Mouse (Mus musculus): ENCODE measurements around the gene Qrich1. TPM values are rescaled to one million over a fixed set of nuclear protein-coding genes. Genes with fewer than 3 reads are reported as not detected.

The Qrich1 gene
- polyA plus RNA-seq, 1 experiment from 2014 or later, result 90.2 TPM

GRCm38 (mm10) chr9:108490559-108491285, 25.9 kb upstream of the Qrich1 start, which contains the start of gene Usp19:
Usp19 (plus strand) TSS chr9:108490602.
- H3K9me3 ChIP-seq (ENCODE audit: control insufficient read depth, low read length), result no peaks in the 10 kb centered on the region
- peak; percentile 96 for ATAC-seq
- H3K4me3 ChIP-seq (ENCODE audit: low read length), result peak within 1 kb of the TSS; percentile 98
- H3K4me2 ChIP-seq (ENCODE audit: low read depth, low read length), result peak within 1 kb of the TSS; percentile 95
- H3K4me1 ChIP-seq (ENCODE audit: control insufficient read depth, insufficient read depth, low read length), result peaks cover 21% of the 10 kb centered on the region
- H3K27ac ChIP-seq (ENCODE audit: low read length), result peak within 1 kb of the TSS; percentile 97
- H3K9ac ChIP-seq (ENCODE audit: low read depth, low read length), result peak within 1 kb of the TSS; percentile 96
- under 1% methylated on average over 68 of the region's 69 CpGs for WGBS
- no peaks in the 10 kb centered on the region for H3K27me3 ChIP-seq (replicated peaks; ENCODE audit: control insufficient read depth, insufficient read depth, low read length)
- peaks cover 45% of the 10 kb centered on the region for H3K36me3 ChIP-seq (ENCODE audit: control insufficient read depth, insufficient read depth, low read length)

GRCm38 (mm10) chr9:108491286-108491580, 25.4 kb upstream of the Qrich1 start:
- Histone ChIP-seq H3K9me3 (ENCODE audit: control insufficient read depth, low read length) (no peaks in the 10 kb centered on the region), H3K36me3 (ENCODE audit: control insufficient read depth, insufficient read depth, low read length) (peaks cover 46% of the 10 kb centered on the region), H3K4me1 (ENCODE audit: control insufficient read depth, insufficient read depth, low read length) (peaks cover 21% of the 10 kb centered on the region), H3K27ac (ENCODE audit: low read length) (peak overlapping the region; percentile 97), H3K4me3 (ENCODE audit: low read length) (peak overlapping the region; percentile 98), H3K27me3 (replicated peaks; ENCODE audit: control insufficient read depth, insufficient read depth, low read length) (no peaks in the 10 kb centered on the region), H3K4me2 (ENCODE audit: low read depth, low read length) (peak overlapping the region; percentile 95), H3K9ac (ENCODE audit: low read depth, low read length) (peak overlapping the region; percentile 96)
- no peak for ATAC-seq
- WGBS, result 5% methylated on average over 12 of the region's 12 CpGs

DNA sequence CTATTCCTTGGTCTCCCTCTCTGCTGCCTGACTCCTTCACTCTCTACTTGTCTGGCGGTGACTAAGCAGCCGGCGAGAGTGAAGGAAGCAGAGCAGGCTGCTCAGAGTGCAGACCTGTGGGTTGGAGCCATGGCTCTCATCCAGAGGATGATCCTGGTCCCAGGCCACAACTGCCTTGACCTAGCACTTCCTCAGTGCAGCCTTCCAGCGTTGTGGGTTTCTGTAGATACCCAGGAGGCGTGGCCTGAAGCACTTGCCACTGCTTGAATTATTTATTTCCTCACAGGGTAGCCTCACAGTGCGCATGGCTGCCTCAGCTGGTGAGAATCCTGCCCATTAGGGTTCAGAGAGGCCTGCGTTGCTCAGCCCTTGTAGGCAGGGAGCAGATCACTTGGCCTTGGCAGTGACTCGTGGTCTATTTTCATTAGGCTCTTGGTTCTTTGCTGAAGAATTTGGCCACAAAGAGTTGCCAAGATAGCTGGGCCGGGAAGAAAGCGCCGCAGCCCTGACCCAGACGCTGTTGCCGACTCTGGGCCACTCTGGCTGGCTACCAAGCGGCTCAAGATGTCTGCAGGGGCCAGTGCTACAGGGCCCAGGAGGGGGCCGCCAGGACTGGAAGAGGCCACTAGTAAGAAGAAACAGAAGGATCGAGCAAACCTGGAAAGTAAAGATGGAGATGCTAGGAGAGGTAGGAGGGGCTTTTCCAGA, 24.4 kb upstream of the Qrich1 start:
- peaks cover 21% of the 10 kb centered on the region for H3K4me1 ChIP-seq (ENCODE audit: control insufficient read depth, insufficient read depth, low read length)
- 74% methylated on average over 16 of the region's 16 CpGs for WGBS
- H3K4me3 ChIP-seq (ENCODE audit: low read length), result peak overlapping the region; percentile 98
- no peaks in the 10 kb centered on the region for H3K9me3 ChIP-seq (ENCODE audit: control insufficient read depth, low read length)
- ATAC-seq, result no peak
- H3K36me3 ChIP-seq (ENCODE audit: control insufficient read depth, insufficient read depth, low read length), result peaks cover 46% of the 10 kb centered on the region
- H3K27ac ChIP-seq (ENCODE audit: low read length), result no peak overlapping the region
- peak overlapping the region; percentile 96 for H3K9ac ChIP-seq (ENCODE audit: low read depth, low read length)
- no peaks in the 10 kb centered on the region for H3K27me3 ChIP-seq (replicated peaks; ENCODE audit: control insufficient read depth, insufficient read depth, low read length)
- peak overlapping the region; percentile 95 for H3K4me2 ChIP-seq (ENCODE audit: low read depth, low read length)

DNA sequence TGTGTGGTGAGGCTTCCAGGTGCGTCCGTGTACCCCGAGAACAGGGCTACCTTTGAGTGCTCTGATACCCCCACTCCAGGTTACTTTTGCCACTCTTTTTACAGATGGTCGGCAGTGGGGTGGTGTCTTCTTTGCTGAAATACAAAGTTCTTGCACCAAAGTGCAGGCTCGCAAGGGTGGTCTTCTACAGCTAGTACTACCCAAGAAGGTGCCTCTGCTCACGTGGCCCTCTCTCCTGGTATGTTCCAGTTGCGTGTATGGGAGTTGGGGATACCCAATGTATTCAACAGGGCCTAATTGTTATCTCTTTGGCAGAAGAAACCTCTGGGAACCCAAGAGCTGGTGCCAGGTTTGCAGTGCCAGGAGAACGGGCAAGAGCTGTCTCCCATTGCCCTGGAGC, 23.4 kb upstream of the Qrich1 start:
- H3K27ac ChIP-seq (ENCODE audit: low read length), result no peak overlapping the region
- H3K4me3 ChIP-seq (ENCODE audit: low read length), result no peak overlapping the region
- peaks cover 21% of the 10 kb centered on the region for H3K4me1 ChIP-seq (ENCODE audit: control insufficient read depth, insufficient read depth, low read length)
- 96% methylated on average over 8 of the region's 8 CpGs for WGBS
- no peaks in the 10 kb centered on the region for H3K27me3 ChIP-seq (replicated peaks; ENCODE audit: control insufficient read depth, insufficient read depth, low read length)
- H3K9ac ChIP-seq (ENCODE audit: low read depth, low read length), result no peak overlapping the region
- no peak overlapping the region for H3K4me2 ChIP-seq (ENCODE audit: low read depth, low read length)
- H3K9me3 ChIP-seq (ENCODE audit: control insufficient read depth, low read length), result no peaks in the 10 kb centered on the region
- H3K36me3 ChIP-seq (ENCODE audit: control insufficient read depth, insufficient read depth, low read length), result peaks cover 52% of the 10 kb centered on the region
- no peak for ATAC-seq

DNA sequence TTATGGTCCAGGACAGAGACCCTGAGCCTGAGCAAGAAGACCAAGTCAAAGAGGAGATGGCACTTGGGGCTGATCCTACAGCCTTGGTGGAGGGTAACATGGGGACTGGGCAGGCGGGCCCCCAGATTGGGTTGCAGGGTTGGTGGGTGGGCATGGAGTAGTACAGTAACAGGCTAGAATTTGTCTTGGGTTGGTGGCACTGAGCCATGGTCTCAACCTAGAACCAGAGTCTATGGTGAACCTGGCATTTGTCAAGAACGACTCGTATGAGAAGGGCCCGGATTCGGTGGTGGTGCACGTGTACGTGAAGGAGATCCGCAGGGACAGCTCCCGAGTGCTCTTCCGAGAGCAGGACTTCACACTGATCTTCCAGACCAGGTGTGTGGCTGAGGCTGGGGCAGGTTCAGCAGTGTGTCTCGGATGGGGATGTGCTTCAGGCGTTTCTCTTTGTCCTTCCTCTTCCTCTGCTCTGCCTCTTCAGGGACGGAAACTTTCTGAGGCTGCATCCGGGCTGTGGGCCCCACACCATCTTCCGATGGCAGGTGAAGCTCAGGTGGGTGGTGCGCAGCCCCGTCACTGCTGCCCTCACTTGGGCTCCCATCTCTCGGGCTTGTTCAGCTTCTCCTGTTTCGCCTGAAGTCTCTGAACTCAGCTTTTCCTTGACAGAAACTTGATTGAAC, 22.3 kb upstream of the Qrich1 start:
- Histone ChIP-seq H3K27ac (ENCODE audit: low read length) (no peak overlapping the region), H3K4me3 (ENCODE audit: low read length) (no peak overlapping the region), H3K9ac (ENCODE audit: low read depth, low read length) (no peak overlapping the region), H3K27me3 (replicated peaks; ENCODE audit: control insufficient read depth, insufficient read depth, low read length) (no peaks in the 10 kb centered on the region), H3K36me3 (ENCODE audit: control insufficient read depth, insufficient read depth, low read length) (peaks cover 60% of the 10 kb centered on the region), H3K9me3 (ENCODE audit: control insufficient read depth, low read length) (no peaks in the 10 kb centered on the region), H3K4me1 (ENCODE audit: control insufficient read depth, insufficient read depth, low read length) (peaks cover 21% of the 10 kb centered on the region), H3K4me2 (ENCODE audit: low read depth, low read length) (no peak overlapping the region)
- WGBS, result 92% methylated on average over 19 of the region's 19 CpGs
- ATAC-seq, result no peak

DNA sequence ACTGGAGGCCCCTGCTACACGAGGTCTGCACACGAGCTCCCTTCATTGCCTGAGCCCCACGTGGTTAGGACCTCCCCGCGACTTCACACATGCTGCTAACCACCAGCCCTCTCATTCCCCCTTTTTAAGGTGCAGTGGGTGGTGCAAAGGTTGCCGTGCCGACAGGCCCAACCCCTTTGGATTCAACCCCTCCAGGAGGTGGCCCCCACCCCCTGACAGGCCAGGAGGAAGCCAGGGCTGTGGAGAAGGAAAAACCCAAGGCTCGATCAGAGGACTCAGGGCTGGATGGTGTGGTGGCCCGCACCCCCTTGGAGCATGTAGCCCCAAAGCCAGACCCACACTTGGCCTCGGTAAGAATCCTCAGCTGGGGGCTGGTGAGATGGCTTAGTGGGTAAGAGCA, 21.7 kb upstream of the Qrich1 start:
- WGBS, result 84% methylated on average over 10 of the region's 10 CpGs
- Histone ChIP-seq H3K9me3 (ENCODE audit: control insufficient read depth, low read length) (no peaks in the 10 kb centered on the region), H3K4me1 (ENCODE audit: control insufficient read depth, insufficient read depth, low read length) (peaks cover 19% of the 10 kb centered on the region), H3K27me3 (replicated peaks; ENCODE audit: control insufficient read depth, insufficient read depth, low read length) (no peaks in the 10 kb centered on the region), H3K4me2 (ENCODE audit: low read depth, low read length) (no peak overlapping the region), H3K9ac (ENCODE audit: low read depth, low read length) (no peak overlapping the region; the same call in 1 of the 2 replicates), H3K27ac (ENCODE audit: low read length) (no peak overlapping the region), H3K4me3 (ENCODE audit: low read length) (no peak overlapping the region), H3K36me3 (ENCODE audit: control insufficient read depth, insufficient read depth, low read length) (peaks cover 63% of the 10 kb centered on the region)
- ATAC-seq, result no peak

DNA sequence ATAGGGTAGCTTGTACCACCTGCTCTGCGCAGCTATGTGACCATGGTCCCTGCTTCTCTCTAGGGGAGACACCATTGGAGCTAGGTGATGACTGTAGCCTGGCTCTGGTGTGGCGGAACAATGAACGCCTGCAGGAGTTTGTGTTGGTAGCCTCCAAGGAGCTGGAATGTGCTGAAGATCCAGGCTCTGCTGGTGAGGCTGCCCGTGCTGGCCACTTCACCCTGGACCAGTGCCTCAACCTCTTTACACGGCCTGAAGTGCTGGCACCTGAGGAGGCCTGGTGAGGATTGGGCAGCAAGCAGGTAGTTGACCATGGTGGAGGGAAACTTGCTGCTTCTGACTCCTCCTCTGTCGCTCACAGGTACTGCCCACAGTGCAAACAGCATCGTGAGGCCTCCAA, 17.4 kb upstream of the Qrich1 start:
- peaks cover 64% of the 10 kb centered on the region for H3K36me3 ChIP-seq (ENCODE audit: control insufficient read depth, insufficient read depth, low read length)
- no peak for ATAC-seq
- H3K9me3 ChIP-seq (ENCODE audit: control insufficient read depth, low read length), result no peaks in the 10 kb centered on the region
- no peak overlapping the region for H3K9ac ChIP-seq (ENCODE audit: low read depth, low read length)
- no peak overlapping the region for H3K4me3 ChIP-seq (ENCODE audit: low read length)
- no peak overlapping the region for H3K4me2 ChIP-seq (ENCODE audit: low read depth, low read length)
- no peak overlapping the region for H3K27ac ChIP-seq (ENCODE audit: low read length)
- H3K4me1 ChIP-seq (ENCODE audit: control insufficient read depth, insufficient read depth, low read length), result no peaks in the 10 kb centered on the region
- WGBS, result 92% methylated on average over 7 of the region's 7 CpGs
- H3K27me3 ChIP-seq (replicated peaks; ENCODE audit: control insufficient read depth, insufficient read depth, low read length), result no peaks in the 10 kb centered on the region

- Histone ChIP-seq H3K4me1 (ENCODE audit: control insufficient read depth, insufficient read depth, low read length) (no peaks in the 10 kb centered on the region), H3K27me3 (replicated peaks; ENCODE audit: control insufficient read depth, insufficient read depth, low read length) (no peaks in the 10 kb centered on the region), H3K4me2 (ENCODE audit: low read depth, low read length) (no peak overlapping the region), H3K9me3 (ENCODE audit: control insufficient read depth, low read length) (no peaks in the 10 kb centered on the region), H3K9ac (ENCODE audit: low read depth, low read length) (no peak overlapping the region), H3K27ac (ENCODE audit: low read length) (no peak overlapping the region), H3K4me3 (ENCODE audit: low read length) (no peak overlapping the region), H3K36me3 (ENCODE audit: control insufficient read depth, insufficient read depth, low read length) (peaks cover 57% of the 10 kb centered on the region)
- no peak for ATAC-seq
- WGBS, result 91% methylated on average over 15 of the region's 15 CpGs
Observed at GRCm38 (mm10) chr9:108499943-108500342, 16.7 kb upstream of the Qrich1 start.

DNA sequence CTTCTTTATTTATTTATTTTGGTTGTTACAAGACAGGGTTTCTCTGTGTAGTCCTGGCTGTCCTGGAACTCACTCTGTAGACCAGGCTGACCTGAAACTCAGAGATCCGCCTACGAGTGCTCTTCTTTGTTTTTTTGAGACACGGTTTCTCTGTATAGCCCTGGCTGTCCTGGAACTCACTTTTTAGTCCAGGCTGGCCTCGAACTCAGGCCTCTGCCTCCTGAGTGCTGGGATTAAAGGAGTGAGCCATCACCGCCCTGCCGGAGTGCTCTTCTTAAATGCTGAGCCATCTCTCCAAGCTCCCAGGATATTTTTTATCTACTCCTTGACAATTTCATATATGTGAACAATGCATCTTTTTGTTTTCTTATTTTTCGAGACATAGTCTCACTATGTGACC, 9.7 kb upstream of the Qrich1 start:
- Histone ChIP-seq H3K4me3 (ENCODE audit: low read length) (peak overlapping the region; percentile 79; the same call in 1 of the 2 replicates), H3K27ac (ENCODE audit: low read length) (no peak overlapping the region), H3K36me3 (ENCODE audit: control insufficient read depth, insufficient read depth, low read length) (peaks cover 6% of the 10 kb centered on the region; the same call in 1 of the 2 replicates), H3K9me3 (ENCODE audit: control insufficient read depth, low read length) (no peaks in the 10 kb centered on the region), H3K4me2 (ENCODE audit: low read depth, low read length) (peak overlapping the region; percentile 88), H3K27me3 (replicated peaks; ENCODE audit: control insufficient read depth, insufficient read depth, low read length) (no peaks in the 10 kb centered on the region), H3K4me1 (ENCODE audit: control insufficient read depth, insufficient read depth, low read length) (peaks cover 11% of the 10 kb centered on the region), H3K9ac (ENCODE audit: low read depth, low read length) (no peak overlapping the region)
- 88% methylated on average over 7 of the region's 7 CpGs for WGBS
- no peak for ATAC-seq

Data from intestine, embryonic 16.5 days (tissue).